Mouse (Mus musculus) neural tube, embryonic 13.5 days (tissue): ENCODE data around the gene Kti12. TPM values are rescaled to one million over a fixed set of nuclear protein-coding genes. Genes with fewer than 3 reads are reported as not detected.
A peak's percentile ranks its signal among the peaks of the same experiment; 100 is the strongest.

Experiments
- ATAC-seq: fragments of 200-750 bp; cut with Nextera tagmentation; 2 replicates; pipeline ENCODE4 v1.8.0; 2017; ENCODE audit warnings: low read depth, mild to moderate bottlenecking, moderate TSS enrichment, moderate library complexity
- H3K27ac ChIP-seq: fragments of 300-500 bp; sonication (generic); replicated peaks from 2 replicates; pipeline ENCODE4 v1.5.1; 2015; ENCODE audit warnings: moderate library complexity, mild to moderate bottlenecking, inconsistent platforms
- H3K27me3 ChIP-seq: fragments of 300-500 bp; sonication (generic); 2 replicates; pipeline ENCODE4 v1.6.1; 2015; ENCODE audit warnings: mild to moderate bottlenecking, inconsistent platforms
- H3K36me3 ChIP-seq: fragments of 300-500 bp; sonication (generic); 2 replicates; pipeline ENCODE4 v1.6.1; 2015; ENCODE audit warnings: mild to moderate bottlenecking, inconsistent platforms
- H3K4me1 ChIP-seq: fragments of 300-500 bp; sonication (generic); replicated peaks from 2 replicates; pipeline ENCODE4 v1.6.1; 2015; ENCODE audit warnings: inconsistent platforms
- H3K4me2 ChIP-seq: fragments of 300-500 bp; sonication (generic); 2 replicates; pipeline ENCODE4 v1.6.1; 2015; ENCODE audit warnings: inconsistent platforms, mild to moderate bottlenecking, moderate library complexity
- H3K4me3 ChIP-seq: fragments of 300-500 bp; sonication (generic); 2 replicates; pipeline ENCODE4 v1.5.1; 2015; ENCODE audit warnings: mild to moderate bottlenecking, inconsistent platforms
- H3K9ac ChIP-seq: fragments of 300-500 bp; sonication (generic); 2 replicates; pipeline ENCODE4 v1.6.1; 2015; ENCODE audit warnings: moderate library complexity, mild to moderate bottlenecking, inconsistent platforms
- H3K9me3 ChIP-seq: fragments of 300-500 bp; sonication (generic); 2 replicates; pipeline ENCODE4 v1.6.1; 2016; ENCODE audit warnings: inconsistent platforms
- WGBS: fragments of 180-500 bp; shearing (Covaris S2); methylation state at CpG from one replicate; pipeline ENCODE4 v1.1.7; 2015; 5-methylcytosine and 5-hydroxymethylcytosine counted together
- polyA plus RNA-seq: library from polyadenylated mRNA; unstranded; fragments of >200 nt; fragmentation: Nextera tagmentation; extraction: Ambion mirVana; gene quantifications from 2 replicates; pipeline ENCODE4 v1.2.1, GENCODE M21; 2015

Gene Kti12
- polyA plus RNA-seq, 1 experiment from 2014 or later: 30.7 TPM

DNA sequence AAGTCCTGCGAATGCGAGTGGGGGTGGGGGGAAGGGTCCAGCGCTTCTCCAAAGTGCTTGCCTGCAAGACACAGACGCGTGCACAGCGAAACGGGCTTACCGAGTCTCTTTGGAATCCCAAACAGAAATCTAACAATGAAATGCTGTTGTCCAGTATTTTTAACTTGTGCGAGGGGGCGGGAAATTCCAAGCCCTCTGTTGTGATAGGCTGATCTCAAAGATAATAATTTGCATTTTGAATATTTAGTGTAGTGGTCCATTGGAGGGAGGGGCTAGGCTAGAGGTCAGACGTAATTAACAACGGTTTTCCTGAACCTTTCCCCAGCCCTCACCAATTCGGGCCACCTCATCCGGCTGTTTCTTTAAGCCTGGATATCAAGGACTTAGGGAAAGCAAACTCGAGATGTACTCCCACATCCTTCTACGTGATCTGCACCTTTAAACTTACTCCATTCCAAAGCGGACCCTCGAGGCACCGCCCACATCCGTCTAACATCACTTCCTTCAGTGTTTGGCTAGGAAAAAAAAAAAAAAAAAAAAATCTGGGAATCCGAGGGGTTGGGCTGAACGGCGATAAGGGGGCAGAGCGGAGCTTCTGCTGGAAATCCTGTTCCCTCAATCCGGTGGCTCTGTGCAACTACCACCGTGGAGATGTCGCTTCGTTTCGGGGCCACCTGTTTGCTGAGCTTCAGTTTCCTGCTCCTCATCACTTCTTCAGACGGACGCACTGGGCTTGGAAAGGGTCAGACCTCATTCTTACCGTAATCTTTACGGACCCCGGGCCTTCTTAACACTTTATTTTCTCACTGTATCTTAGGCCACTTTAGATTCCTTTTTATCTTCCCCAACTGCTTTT is 13.2 kb upstream of the Kti12 start, which contains the start of gene Txndc12:
Txndc12 (plus strand) TSS at position 487 of the 856 bp plus-strand sequence.
- Histone ChIP-seq H3K36me3 (peaks cover 10% of the 10 kb centered on the region), H3K27me3 (no peaks in the 10 kb centered on the region), H3K4me3 (peak within 1 kb of the TSS; percentile 89), H3K4me1 (peaks cover 51% of the 10 kb centered on the region), H3K9ac (peak within 1 kb of the TSS; percentile 97), H3K4me2 (peak within 1 kb of the TSS; percentile 76), H3K9me3 (no peaks in the 10 kb centered on the region), H3K27ac (peak within 1 kb of the TSS; percentile 100)
- under 1% methylated on average over 34 of the region's 34 CpGs for WGBS
- peak; percentile 84 for ATAC-seq

DNA sequence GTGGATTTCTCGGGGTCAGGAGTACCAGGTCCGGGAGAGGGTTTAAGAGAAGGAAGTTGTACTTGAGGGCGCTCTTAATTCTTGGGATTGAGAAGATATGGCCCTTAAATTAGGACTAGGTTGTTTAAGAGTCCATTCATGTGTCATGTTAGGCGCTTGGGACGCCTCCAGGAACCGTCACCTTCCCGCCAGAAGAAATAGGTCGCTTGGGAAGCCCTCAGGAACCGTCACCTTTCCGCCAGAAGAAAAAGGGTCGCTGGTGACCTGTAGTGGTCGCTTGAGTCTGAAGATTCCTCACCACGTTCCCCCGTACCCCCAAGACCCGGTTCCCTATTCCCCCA is 12.6 kb upstream of the Kti12 start:
- Histone ChIP-seq H3K36me3 (peaks cover 4% of the 10 kb centered on the region), H3K27me3 (no peaks in the 10 kb centered on the region), H3K9me3 (no peaks in the 10 kb centered on the region), H3K27ac (peak overlapping the region; percentile 100), H3K4me1 (peaks cover 51% of the 10 kb centered on the region), H3K4me2 (peak overlapping the region; percentile 76), H3K4me3 (peak overlapping the region; percentile 89), H3K9ac (peak overlapping the region; percentile 97)
- ATAC-seq: no peak
- WGBS: under 1% methylated on average over 15 of the region's 15 CpGs

GRCm38 (mm10) chr4:108835496-108835895 is 12.1 kb upstream of the Kti12 start:
- whole genome bisulfite sequencing: 74% methylated on average over 3 of the region's 3 CpGs
- ATAC-seq: no peak
- peak overlapping the region; percentile 100; the same call in 1 of the 2 replicates for H3K27ac ChIP-seq

GRCm38 (mm10) chr4:108838031-108838430 is 9.6 kb upstream of the Kti12 start:
- no peak for ATAC-seq
- H3K36me3 ChIP-seq: peaks cover 8% of the 10 kb centered on the region; the same call in 1 of the 2 replicates
- no peak overlapping the region for H3K4me3 ChIP-seq
- H3K4me2 ChIP-seq: no peak overlapping the region
- H3K9me3 ChIP-seq: no peaks in the 10 kb centered on the region
- no peaks in the 10 kb centered on the region for H3K27me3 ChIP-seq
- WGBS: 88% methylated on average over 4 of the region's 4 CpGs
- H3K4me1 ChIP-seq: peaks cover 31% of the 10 kb centered on the region
- H3K9ac ChIP-seq: no peak overlapping the region
- H3K27ac ChIP-seq: no peak overlapping the region

More at GRCm38 (mm10) chr4:108835496-108835895, 12.1 kb upstream of the Kti12 start:
- Histone ChIP-seq H3K9ac (peak overlapping the region; percentile 97), H3K4me3 (peak overlapping the region; percentile 89), H3K4me1 (peaks cover 48% of the 10 kb centered on the region), H3K9me3 (no peaks in the 10 kb centered on the region), H3K4me2 (peak overlapping the region; percentile 76), H3K27me3 (no peaks in the 10 kb centered on the region), H3K36me3 (peaks cover 3% of the 10 kb centered on the region; the same call in 1 of the 2 replicates)

DNA sequence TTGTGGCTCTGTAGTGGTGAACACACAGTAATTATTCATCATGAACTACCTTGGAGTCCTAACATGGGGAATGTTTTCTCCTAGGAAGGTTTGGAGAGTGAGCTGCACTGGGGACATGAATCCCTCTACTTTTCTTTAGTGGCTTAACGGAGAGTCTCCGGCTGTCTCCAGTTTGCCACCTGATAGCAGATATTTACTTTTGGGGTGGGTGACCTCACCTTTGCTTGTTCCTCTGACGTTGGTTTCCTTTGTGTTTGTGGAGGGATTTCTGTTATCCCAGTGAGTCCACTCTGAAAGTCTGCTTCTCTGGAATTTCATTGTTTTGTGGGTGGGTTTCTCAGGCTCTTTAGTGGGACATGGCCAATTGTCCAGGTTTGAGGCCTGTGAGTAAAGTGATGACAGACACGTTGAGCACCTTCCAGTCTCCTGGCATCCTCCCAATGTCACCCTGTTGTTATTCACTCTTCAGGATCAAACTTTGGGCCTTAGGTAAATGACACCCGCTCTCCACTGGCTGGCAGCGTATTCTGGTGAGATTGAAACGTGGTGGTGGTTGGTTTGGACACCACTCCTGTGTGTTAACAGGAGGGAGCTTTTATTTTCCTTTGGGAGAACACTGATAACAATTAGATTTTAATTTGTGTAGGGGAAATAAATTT is 5.5 kb upstream of the Kti12 start:
- no peak overlapping the region for H3K4me2 ChIP-seq
- no peaks in the 10 kb centered on the region for H3K9me3 ChIP-seq
- H3K4me1 ChIP-seq: peaks cover 22% of the 10 kb centered on the region
- H3K36me3 ChIP-seq: peaks cover 8% of the 10 kb centered on the region; the same call in 1 of the 2 replicates
- H3K9ac ChIP-seq: no peak overlapping the region
- no peak for ATAC-seq
- H3K4me3 ChIP-seq: no peak overlapping the region
- H3K27me3 ChIP-seq: no peaks in the 10 kb centered on the region
- WGBS: 92% methylated on average over 7 of the region's 7 CpGs
- H3K27ac ChIP-seq: no peak overlapping the region

DNA sequence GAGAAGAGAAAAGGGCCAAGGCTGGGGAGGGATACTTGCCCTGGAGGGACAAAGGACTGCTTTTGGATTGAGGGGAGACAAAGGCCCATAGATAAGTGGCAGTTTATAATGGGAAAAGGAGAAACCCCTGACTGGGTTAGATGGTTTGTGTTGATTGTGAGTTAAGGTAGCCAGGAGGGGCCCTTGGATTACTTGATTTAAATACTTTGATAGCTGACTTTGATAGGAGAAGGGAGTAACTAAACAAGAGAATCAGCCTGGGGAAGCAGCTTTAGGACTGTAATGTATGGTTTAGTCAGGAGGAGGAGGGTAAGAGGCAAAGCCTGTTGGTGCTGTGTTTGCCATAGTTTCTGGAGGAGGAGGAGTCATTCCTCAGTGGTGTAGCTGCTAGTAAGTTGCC is 4.2 kb upstream of the Kti12 start:
- no peaks in the 10 kb centered on the region for H3K9me3 ChIP-seq
- H3K36me3 ChIP-seq: peaks cover 8% of the 10 kb centered on the region; the same call in 1 of the 2 replicates
- H3K9ac ChIP-seq: no peak overlapping the region
- no peak overlapping the region for H3K27ac ChIP-seq
- no peak overlapping the region for H3K4me2 ChIP-seq
- H3K27me3 ChIP-seq: no peaks in the 10 kb centered on the region
- no peak overlapping the region for H3K4me3 ChIP-seq
- no peak for ATAC-seq
- peaks cover 18% of the 10 kb centered on the region for H3K4me1 ChIP-seq

DNA sequence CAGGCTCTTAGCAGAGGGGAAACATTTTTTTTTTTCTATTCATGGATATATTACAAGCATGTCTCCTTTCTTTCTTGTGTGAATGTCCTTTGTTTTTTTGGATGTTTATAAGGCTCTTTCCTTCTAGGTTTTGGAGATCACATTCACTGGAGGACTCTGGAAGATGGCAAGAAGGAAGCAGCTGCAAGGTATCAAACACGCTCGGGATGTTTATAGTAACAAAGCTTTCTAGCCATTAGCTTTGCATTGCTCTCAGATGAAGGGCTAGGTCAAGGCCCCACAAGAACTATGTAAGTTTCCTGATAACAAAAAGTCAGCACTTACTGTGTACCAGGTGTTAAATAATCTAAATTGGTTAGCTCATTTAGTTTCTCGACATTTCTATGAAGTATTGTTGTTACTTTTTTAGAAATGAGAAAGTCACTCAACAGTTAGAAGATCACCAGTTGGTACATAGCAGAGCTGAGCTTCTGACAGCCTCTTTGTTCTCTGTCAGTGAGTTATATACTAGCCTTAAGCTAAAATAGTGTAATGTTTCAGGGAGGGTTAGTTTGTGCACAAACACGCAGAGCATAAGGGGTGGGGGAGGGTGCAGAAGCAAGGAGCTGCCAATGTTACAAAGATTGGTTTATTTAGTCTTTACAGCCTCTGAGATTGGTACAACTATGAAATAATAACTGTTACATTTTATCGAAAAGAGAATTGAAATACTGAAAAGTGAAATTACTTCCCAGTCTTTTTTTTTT is 1.6 kb upstream of the Kti12 start:
- Histone ChIP-seq H3K4me3 (no peak overlapping the region), H3K27me3 (no peaks in the 10 kb centered on the region), H3K4me2 (no peak overlapping the region), H3K27ac (no peak overlapping the region), H3K36me3 (no peaks in the 10 kb centered on the region), H3K9ac (no peak overlapping the region), H3K9me3 (no peaks in the 10 kb centered on the region), H3K4me1 (peaks cover 37% of the 10 kb centered on the region)
- WGBS: 79% methylated on average over 5 of the region's 5 CpGs
- no peak for ATAC-seq

DNA sequence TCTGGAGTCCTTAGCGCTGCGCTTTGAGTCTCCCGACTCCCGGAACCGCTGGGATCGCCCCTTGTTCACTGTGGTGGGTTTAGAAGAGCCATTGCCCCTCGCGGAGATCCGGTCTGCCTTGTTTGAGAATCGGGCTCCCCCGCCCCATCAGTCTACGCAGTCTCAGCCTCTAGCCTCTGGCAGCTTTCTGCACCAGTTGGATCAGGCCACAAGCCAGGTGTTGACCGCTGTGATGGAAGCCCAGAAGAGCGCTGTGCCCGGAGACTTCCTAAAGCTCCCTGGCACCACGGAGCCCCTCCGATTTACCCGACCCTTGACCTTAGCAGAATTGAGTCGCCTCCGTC is 892 bp downstream of the Kti12 start, which contains the start of gene A730015C16Rik:
A730015C16Rik (minus strand) TSS at position 115 of the 344 bp plus-strand sequence.
- peak; percentile 45; the same call in 1 of the 2 replicates for ATAC-seq

GRCm38 (mm10) chr4:108866806-108867205 is 19.2 kb downstream of the Kti12 start:
- H3K4me3 ChIP-seq: no peak overlapping the region
- ATAC-seq: no peak
- H3K9ac ChIP-seq: no peak overlapping the region
- peaks cover 23% of the 10 kb centered on the region for H3K36me3 ChIP-seq
- no peaks in the 10 kb centered on the region for H3K27me3 ChIP-seq
- 85% methylated on average over 7 of the region's 7 CpGs for WGBS
- H3K27ac ChIP-seq: no peak overlapping the region
- H3K9me3 ChIP-seq: no peaks in the 10 kb centered on the region
- H3K4me2 ChIP-seq: no peak overlapping the region
- H3K4me1 ChIP-seq: no peaks in the 10 kb centered on the region

More for the DNA sequence above, 892 bp downstream of the Kti12 start, which contains the start of gene A730015C16Rik:
- Histone ChIP-seq H3K9me3 (no peaks in the 10 kb centered on the region), H3K4me3 (peak within 1 kb of the TSS; percentile 95), H3K9ac (peak within 1 kb of the TSS; percentile 87), H3K4me2 (peak within 1 kb of the TSS; percentile 99), H3K27me3 (no peaks in the 10 kb centered on the region), H3K27ac (peak within 1 kb of the TSS; percentile 88), H3K36me3 (peaks cover 8% of the 10 kb centered on the region), H3K4me1 (peaks cover 37% of the 10 kb centered on the region)
- 14% methylated on average over 20 of the region's 20 CpGs for WGBS

DNA sequence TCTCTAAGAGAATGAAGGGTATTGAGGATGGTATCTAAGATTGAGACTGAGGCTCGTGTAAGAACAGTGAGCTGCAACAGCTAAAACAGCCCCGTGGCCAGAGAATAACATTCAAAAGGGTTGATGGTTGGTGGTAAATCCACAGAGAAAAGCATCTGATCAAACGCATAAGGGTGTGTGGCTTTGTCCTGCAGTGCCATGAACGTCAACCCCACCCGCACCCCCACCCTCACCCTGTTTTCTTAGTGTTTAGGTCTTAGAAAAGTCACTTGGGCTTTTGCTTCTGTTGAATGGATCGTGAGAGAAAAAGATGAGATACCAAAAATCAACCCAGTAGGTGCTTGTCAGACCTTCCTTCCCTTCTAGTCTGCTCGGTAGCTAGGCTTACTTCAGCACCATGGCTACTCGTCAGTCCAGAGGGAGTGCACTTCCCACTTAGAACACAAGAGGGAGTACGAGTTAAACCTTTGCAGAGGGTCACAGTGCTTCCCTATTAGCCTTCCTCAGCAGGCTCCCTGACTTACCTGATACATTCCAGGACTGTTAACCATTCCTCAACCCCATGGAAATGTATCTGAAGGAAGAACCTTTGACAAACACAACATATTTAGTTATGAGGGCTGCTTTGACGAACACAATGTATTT is 22.3 kb downstream of the Kti12 start:
- H3K4me2 ChIP-seq: no peak overlapping the region
- ATAC-seq: peak; percentile 93
- WGBS: 35% methylated on average over 10 of the region's 10 CpGs
- no peaks in the 10 kb centered on the region; the same call in 1 of the 2 replicates for H3K36me3 ChIP-seq
- no peaks in the 10 kb centered on the region for H3K4me1 ChIP-seq
- H3K9ac ChIP-seq: no peak overlapping the region
- no peaks in the 10 kb centered on the region for H3K9me3 ChIP-seq
- H3K4me3 ChIP-seq: no peak overlapping the region
- no peak overlapping the region for H3K27ac ChIP-seq
- no peaks in the 10 kb centered on the region for H3K27me3 ChIP-seq

GRCm38 (mm10) chr4:108873746-108874145 is 26.2 kb downstream of the Kti12 start:
- H3K4me2 ChIP-seq: no peak overlapping the region
- H3K9ac ChIP-seq: no peak overlapping the region
- H3K4me1 ChIP-seq: no peaks in the 10 kb centered on the region
- no peaks in the 10 kb centered on the region for H3K36me3 ChIP-seq
- H3K4me3 ChIP-seq: no peak overlapping the region
- peaks cover 6% of the 10 kb centered on the region; the same call in 1 of the 2 replicates for H3K27me3 ChIP-seq
- H3K27ac ChIP-seq: no peak overlapping the region
- 94% methylated on average over 5 of the region's 5 CpGs for WGBS
- H3K9me3 ChIP-seq: no peaks in the 10 kb centered on the region
- no peak for ATAC-seq
